Mouse (Mus musculus) thymus, adult 2 months (tissue): ENCODE measurements around the gene Tgm1.

ENCODE experiments used
- CTCF ChIP-seq: fragments of 200-500 bp; IDR thresholded peaks from 2 replicates; pipeline ENCODE4 v1.5.1; 2012; ENCODE audit warnings: mild to moderate bottlenecking, control low read depth, low read length, moderate library complexity, borderline replicate concordance; ENCODE audit not compliant: control insufficient read depth, poor library complexity, insufficient read depth; ENCODE audit errors: extremely low read depth
- POLR2A ChIP-seq: fragments of 200-500 bp; IDR thresholded peaks from 2 replicates; pipeline ENCODE4 v1.6.1; 2012; ENCODE audit warnings: mild to moderate bottlenecking, low read length, control low read depth, moderate library complexity; ENCODE audit not compliant: control insufficient read depth, poor library complexity, insufficient read depth; ENCODE audit errors: extremely low read depth

- TF ChIP-seq CTCF (no peak), POLR2A (no peak)
Measured at GRCm38 (mm10) chr14:55734869-55735268, 21.1 kb upstream of the Tgm1 start.
